Mouse (Mus musculus): ENCODE results near the gene Nup107. TPM values are rescaled to one million over a fixed set of nuclear protein-coding genes. Genes with fewer than 3 reads are reported as not detected.

The Nup107 gene
- total and polyA plus RNA-seq, 3 experiments, result 80.2 to 91.6 TPM; not detected in 1

- Histone ChIP-seq H3K36me3 (ENCODE audit: control insufficient read depth in 1 of 2, insufficient read depth in 2 of 2, low read length in 2 of 2) (peaks cover 0 to 31% of the 10 kb centered on the region in 2 experiments; a peak in 2 of 4 replicates), H3K27ac (ENCODE audit: control insufficient read depth, low read depth, low read length) (no peak overlapping the region), H3K4me3 (ENCODE audit: control insufficient read depth in 1 of 2, insufficient read depth in 1 of 2, low read depth in 2 of 2, low read length in 2 of 2) (no peak overlapping the region), H3K27me3 (ENCODE audit: control insufficient read depth in 1 of 2, insufficient read depth in 2 of 2, low read length in 2 of 2) (no peaks in the 10 kb centered on the region), H3K4me1 (ENCODE audit: control insufficient read depth in 1 of 2, insufficient read depth in 2 of 2, low read length in 2 of 2) (no peaks in the 10 kb centered on the region), H3K9ac (ENCODE audit: control insufficient read depth, low read depth, low read length, poor library complexity, severe bottlenecking) (no peak overlapping the region), H3K9me3 (replicated peaks; ENCODE audit: insufficient read depth, low read length) (no peaks in the 10 kb centered on the region), H3K79me2 (ENCODE audit: control insufficient read depth, insufficient read depth, low read length, poor library complexity) (no peaks in the 10 kb centered on the region)
- no peak for DNase-seq (ENCODE audit: low read depth, low spot score)
- TF ChIP-seq MAZ (IDR thresholded peaks at IDR 0.05; ENCODE audit: low read depth, low read length) (no peak), MYC (IDR thresholded peaks at IDR 0.05; ENCODE audit: low read depth, low read length) (no peak), POLR2A (IDR thresholded peaks at IDR 0.05; ENCODE audit: control insufficient read depth in 1 of 2, insufficient read depth in 1 of 2, low read depth in 1 of 2, low read length in 2 of 2, poor library complexity in 1 of 2) (0 out of 4 replicates have a peak, but pooled peaks of 1 of the 2 experiments have one; percentile 20), GATA1 (IDR thresholded peaks at IDR 0.05; ENCODE audit: low read depth, low read length) (no peak), ZKSCAN1 (IDR thresholded peaks at IDR 0.05; ENCODE audit: low read depth, low read length) (no peak)
These were observed 35.7 kb downstream of the Nup107 start for GRCm38 (mm10) chr10:117756784-117757183.

- no peak overlapping the region for H3K9ac ChIP-seq (ENCODE audit: control insufficient read depth, low read depth, low read length, poor library complexity, severe bottlenecking)
- TF ChIP-seq POLR2AphosphoS5 (IDR thresholded peaks at IDR 0.05; ENCODE audit: borderline replicate concordance, low read depth, low read length) (no peak), MYB (IDR thresholded peaks at IDR 0.05; ENCODE audit: low read depth, low read length) (no peak), RAD21 (IDR thresholded peaks at IDR 0.05; ENCODE audit: low read depth, low read length) (no peak), JUND (IDR thresholded peaks at IDR 0.05; ENCODE audit: low read depth, low read length) (no peak), MAX (IDR thresholded peaks at IDR 0.05; ENCODE audit: low read length) (no peak), SMC3 (IDR thresholded peaks at IDR 0.05; ENCODE audit: low read depth, low read length) (no peak), HCFC1 (IDR thresholded peaks at IDR 0.05; ENCODE audit: low read depth, low read length) (no peak), USF1 (IDR thresholded peaks at IDR 0.05; ENCODE audit: low read depth, low read length) (no peak), BHLHE40 (IDR thresholded peaks at IDR 0.05; ENCODE audit: borderline replicate concordance, low read depth, low read length) (no peak), UBTF (IDR thresholded peaks at IDR 0.05; ENCODE audit: borderline replicate concordance, insufficient read depth, low read depth, low read length) (no peak), ZNF384 (IDR thresholded peaks at IDR 0.05; ENCODE audit: low read depth, low read length) (no peak), ETS1 (IDR thresholded peaks at IDR 0.05; ENCODE audit: low read depth, low read length) (no peak), MXI1 (IDR thresholded peaks at IDR 0.05; ENCODE audit: low read depth, low read length) (no peak), KAT2A (conservative IDR thresholded peaks at IDR 0.05; ENCODE audit: low read depth, low read length) (no peak), GABPA (IDR thresholded peaks at IDR 0.05; ENCODE audit: low read depth, low read length) (no peak)
- no peak for DNase-seq (ENCODE audit: low read depth, low spot score)
- H3K36me3 ChIP-seq (ENCODE audit: control insufficient read depth in 1 of 2, insufficient read depth in 2 of 2, low read length in 2 of 2), result peaks cover 0 to 30% of the 10 kb centered on the region in 2 experiments; a peak in 2 of 4 replicates
- H3K9me3 ChIP-seq (replicated peaks; ENCODE audit: insufficient read depth, low read length), result no peaks in the 10 kb centered on the region
- no peak overlapping the region for H3K4me3 ChIP-seq (ENCODE audit: control insufficient read depth in 1 of 2, insufficient read depth in 1 of 2, low read depth in 2 of 2, low read length in 2 of 2)
- no peaks in the 10 kb centered on the region for H3K79me2 ChIP-seq (ENCODE audit: control insufficient read depth, insufficient read depth, low read length, poor library complexity)
- no peaks in the 10 kb centered on the region for H3K4me1 ChIP-seq (ENCODE audit: control insufficient read depth in 1 of 2, insufficient read depth in 2 of 2, low read length in 2 of 2)
- no peak overlapping the region for H3K27ac ChIP-seq (ENCODE audit: control insufficient read depth, low read depth, low read length)
- H3K27me3 ChIP-seq (ENCODE audit: control insufficient read depth in 1 of 2, insufficient read depth in 2 of 2, low read length in 2 of 2), result no peaks in the 10 kb centered on the region
These were observed 36.6 kb downstream of the Nup107 start for GRCm38 (mm10) chr10:117755799-117756467.
